In the genomic region with DNA sequence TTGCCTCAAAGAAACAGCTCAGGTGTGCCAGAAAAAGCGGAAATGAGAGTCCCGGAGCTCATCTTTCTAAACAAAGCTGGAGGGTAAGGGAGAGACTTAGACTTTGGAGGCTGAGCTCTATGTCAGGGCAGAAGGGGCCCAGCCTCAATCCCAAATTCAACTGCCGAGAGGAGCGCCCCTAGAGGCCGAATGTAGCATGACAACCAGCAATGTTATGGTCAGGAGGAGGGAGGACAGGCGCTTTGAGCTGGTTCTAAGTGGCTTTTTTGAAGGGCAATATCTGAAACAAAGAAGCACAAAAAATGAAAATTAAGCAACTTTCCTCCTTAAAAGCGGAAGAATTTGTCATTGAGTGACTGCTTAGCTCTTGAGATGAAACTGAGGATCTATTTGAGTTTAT, we compare ENCODE assay signal across 11 mouse cellular contexts. TPM values are rescaled to one million over a fixed set of nuclear protein-coding genes. Genes with fewer than 3 reads are reported as not detected.
DNase-seq lines count a peak whose midpoint lies in the region; ATAC-seq and TF ChIP-seq lines count a peak whose summit lies in the region.
"Not testable (repeated sequence)": the region's sequence is repeated elsewhere in the genome, so short reads cannot be mapped to it uniquely, and the experiment has no call there.
"Had no signal": no experiment of that assay in that cellular context is flagged by ENCODE, and none has a peak within 500 bp of the region (broad histone marks: within the 10 kb centered on the region; RNA-seq: fewer than 3 reads in every experiment).

No protein-coding gene starts in this region.

- not testable (repeated sequence) for H3K4me2 ChIP-seq in intestine, embryonic 14.5 days (ENCODE audit: low read length); limb, embryonic 11.5 days (ENCODE audit: low read depth, severe bottlenecking); midbrain, postnatal 0 days (ENCODE audit: low read depth, low read length, poor library complexity, severe bottlenecking)

- not testable (repeated sequence) for H3K4me1 ChIP-seq in intestine, embryonic 14.5 days (replicated peaks; ENCODE audit: control insufficient read depth, insufficient read depth, low read length); limb, embryonic 11.5 days (ENCODE audit: control insufficient read depth, insufficient read depth, low read length); midbrain, postnatal 0 days (ENCODE audit: insufficient read depth, low read length)

- 18% methylated on average over 5 of the region's 7 CpGs for WGBS in intestine, embryonic 14.5 days
- WGBS in limb, embryonic 11.5 days: 17% methylated on average over 5 of the region's 7 CpGs
- WGBS in midbrain, postnatal 0 days: 20% methylated on average over 5 of the region's 7 CpGs

- peak; percentile 20 for DNase-seq in WW6 (ENCODE audit: low read depth, low spot score)
- DNase-seq in cerebellum, adult 8-10 months: peak; percentile 11
- DNase-seq in gastrocnemius, adult 18-20 months (ENCODE audit: low spot score): peak; percentile 17
- DNase-seq in intestine, embryonic 14.5 days (ENCODE audit: low spot score): peak; percentile 70
- peak; percentile 72 for DNase-seq in limb, embryonic 11.5 days (ENCODE audit: low spot score)
- DNase-seq in midbrain, postnatal 0 days (ENCODE audit: low spot score): not testable (repeated sequence)
- peak; percentile 41 to 55 for DNase-seq in spleen, postnatal 14 days (ENCODE audit: low spot score in 2 of 2)

- not testable (repeated sequence) for ATAC-seq in intestine, embryonic 14.5 days (replicated peaks; ENCODE audit: low FRiP score, low TSS enrichment, low read depth); limb, embryonic 11.5 days (ENCODE audit: insufficient number of reproducible peaks, low FRiP score, low TSS enrichment, low read depth); midbrain, postnatal 0 days (ENCODE audit: low FRiP score)

- H3K9me3 ChIP-seq in intestine, embryonic 14.5 days (ENCODE audit: control insufficient read depth, low read length); limb, embryonic 11.5 days (ENCODE audit: control insufficient read depth, low read length); midbrain, postnatal 0 days (ENCODE audit: low read length): not testable (repeated sequence)

- not testable (repeated sequence) for H3K9ac ChIP-seq in intestine, embryonic 14.5 days (ENCODE audit: low read length); limb, embryonic 11.5 days (ENCODE audit: low read length); midbrain, postnatal 0 days (replicated peaks; ENCODE audit: low read length, poor library complexity, severe bottlenecking)

- not testable (repeated sequence) for H3K36me3 ChIP-seq in intestine, embryonic 14.5 days (ENCODE audit: control insufficient read depth, insufficient read depth, low read length); limb, embryonic 11.5 days (ENCODE audit: control insufficient read depth, insufficient read depth, low read length); midbrain, postnatal 0 days (ENCODE audit: insufficient read depth, low read length)

- not testable (repeated sequence) for H3K27ac ChIP-seq in intestine, embryonic 14.5 days (ENCODE audit: low read depth); limb, embryonic 11.5 days (replicated peaks; ENCODE audit: low read depth, low read length); midbrain, postnatal 0 days (ENCODE audit: low read depth, low read length)

- TF ChIP-seq CTCF in midbrain, postnatal 0 days (IDR thresholded peaks at IDR 0.05): peak; percentile 67

- H3K27me3 ChIP-seq in intestine, embryonic 14.5 days (replicated peaks; ENCODE audit: control insufficient read depth, insufficient read depth, low read length); limb, embryonic 11.5 days (ENCODE audit: control insufficient read depth, insufficient read depth, low read length); midbrain, postnatal 0 days (ENCODE audit: insufficient read depth, low read length): not testable (repeated sequence)

- H3K4me3 ChIP-seq in intestine, embryonic 14.5 days (ENCODE audit: low read depth, low read length); limb, embryonic 11.5 days (ENCODE audit: low read depth, low read length); midbrain, postnatal 0 days (ENCODE audit: low read depth, low read length): not testable (repeated sequence)

RNA-seq across cellular contexts. Expression of a gene that starts 7.0 kb away (rescaled TPM):
- total RNA-seq in gastrocnemius, adult 18-20 months (2021): 1 to 10 TPM; 3.5 to 4.2 TPM
- 0.77 and 1.2 TPM in 2 replicates for polyA plus RNA-seq in intestine, embryonic 14.5 days (2014; fragmentation: Nextera tagmentation; extraction: Ambion mirVana)
- 0.13 TPM in 1 of 2 replicates, not detected in the other for polyA plus RNA-seq in limb, embryonic 11.5 days (2014; fragmentation: Nextera tagmentation; extraction: Ambion mirVana)
- not detected in 2 replicates for total RNA-seq in midbrain, postnatal 0 days (2014; rRNA removed)
- polyA plus RNA-seq in midbrain, postnatal 0 days (2015; fragmentation: Nextera tagmentation; extraction: Ambion mirVana): 0.39 and 0.56 TPM in 2 replicates

RNA-seq across cellular contexts. Expression of a gene that starts 36.3 kb away (rescaled TPM):
- total RNA-seq in gastrocnemius, adult 18-20 months (2021): not detected
- polyA plus RNA-seq in intestine, embryonic 14.5 days (2014; fragmentation: Nextera tagmentation; extraction: Ambion mirVana): not detected in 2 replicates
- polyA plus RNA-seq in limb, embryonic 11.5 days (2014; fragmentation: Nextera tagmentation; extraction: Ambion mirVana): not detected in 2 replicates
- total RNA-seq in midbrain, postnatal 0 days (2014; rRNA removed): not detected in 2 replicates
- not detected in 2 replicates for polyA plus RNA-seq in midbrain, postnatal 0 days (2015; fragmentation: Nextera tagmentation; extraction: Ambion mirVana)
- total RNA-seq: left cerebral cortex, postnatal 25 days had no signal
- polyA plus RNA-seq: hindbrain, embryonic 16.5 days; midbrain, embryonic 16.5 days; stomach, embryonic 14.5 days had no signal
